Mouse (Mus musculus) layer of hippocampus, adult 9-11 months (tissue): ENCODE measurements around the gene Madd.
A peak's percentile ranks its signal among the peaks of the same experiment; 100 is the strongest.
"Not testable (repeated sequence)": the region's sequence is repeated elsewhere in the genome, so short reads cannot be mapped to it uniquely, and the experiment has no call there.

ENCODE experiments used
- DNase-seq: peaks from one replicate; pipeline ENCODE4 v3.0.0; 2022

The Madd gene

DNA sequence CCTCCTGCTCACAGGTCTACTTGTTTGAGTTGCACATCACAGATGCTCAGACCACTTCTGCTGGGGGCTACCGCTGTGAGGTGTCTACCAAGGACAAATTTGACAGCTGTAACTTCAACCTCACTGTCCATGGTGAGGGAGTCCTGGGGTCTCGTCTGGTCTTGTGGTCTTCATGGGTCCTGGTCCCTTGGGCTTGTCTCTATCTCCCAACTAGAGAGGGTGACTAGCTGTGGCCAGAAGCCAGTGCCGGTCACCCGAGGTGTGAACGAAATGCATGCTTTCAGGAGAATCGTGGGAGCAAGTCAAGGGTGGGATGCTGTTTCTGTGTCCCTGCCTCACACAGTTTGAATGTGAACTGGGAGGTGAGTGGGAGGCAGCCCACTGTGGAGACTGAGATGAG, 62.6 kb downstream of the Madd start:
- no peak for DNase-seq

DNA sequence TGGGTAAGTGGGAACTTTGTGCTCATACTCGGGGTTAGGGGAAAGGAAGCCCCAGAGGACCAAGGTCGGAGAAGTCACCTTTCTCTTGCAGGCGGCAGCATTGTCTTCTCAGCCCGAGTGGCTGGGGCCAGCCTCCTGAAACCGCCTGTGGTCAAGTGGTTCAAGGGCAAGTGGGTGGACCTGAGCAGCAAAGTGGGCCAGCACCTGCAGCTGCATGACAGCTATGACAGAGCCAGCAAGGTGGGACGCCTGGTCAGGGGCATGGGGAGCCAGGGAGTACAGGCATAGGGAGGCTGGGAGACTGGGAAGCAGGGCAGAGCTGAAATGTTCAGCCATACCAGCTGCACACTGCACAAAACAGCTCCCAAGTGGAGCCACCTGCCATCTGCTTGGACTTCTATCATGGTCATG, 63.4 kb downstream of the Madd start:
- no peak for DNase-seq

DNA sequence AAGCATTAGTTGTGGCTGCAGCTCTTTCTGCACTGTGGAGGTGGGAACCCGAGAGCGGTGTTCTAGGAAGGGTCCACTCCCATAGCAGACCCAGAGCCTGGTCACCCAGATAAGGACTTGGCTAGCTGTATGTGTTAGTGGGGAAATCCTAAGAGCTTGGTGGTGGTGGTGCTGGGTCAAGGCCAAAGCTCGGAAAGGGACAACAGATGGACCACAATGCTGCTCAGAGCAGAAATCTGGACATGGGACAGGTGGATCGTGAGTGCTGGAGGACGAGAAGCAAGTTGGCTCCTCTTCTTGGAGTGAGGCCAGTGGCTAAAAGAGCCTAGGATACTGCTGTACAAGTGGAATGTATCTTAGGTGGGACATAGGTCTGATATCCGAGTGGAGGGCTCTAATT, 64.1 kb downstream of the Madd start:
- DNase-seq: no peak

DNA sequence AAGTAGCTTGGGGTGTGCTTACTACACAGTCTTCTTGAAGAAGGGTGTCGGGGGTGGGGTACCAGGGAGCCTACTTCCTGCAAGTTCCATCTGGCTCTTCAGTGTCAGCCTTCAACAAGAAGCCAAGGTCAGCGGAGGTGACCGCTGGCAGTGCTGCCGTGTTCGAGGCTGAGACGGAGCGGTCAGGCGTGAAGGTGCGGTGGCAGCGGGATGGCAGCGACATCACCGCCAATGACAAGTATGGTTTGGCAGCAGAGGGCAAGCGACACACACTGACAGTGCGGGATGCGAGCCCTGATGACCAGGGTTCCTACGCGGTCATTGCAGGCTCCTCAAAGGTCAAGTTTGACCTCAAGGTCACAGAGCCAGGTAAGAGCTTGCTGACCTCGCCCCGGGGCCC, 64.6 kb downstream of the Madd start:
- no peak for DNase-seq

DNA sequence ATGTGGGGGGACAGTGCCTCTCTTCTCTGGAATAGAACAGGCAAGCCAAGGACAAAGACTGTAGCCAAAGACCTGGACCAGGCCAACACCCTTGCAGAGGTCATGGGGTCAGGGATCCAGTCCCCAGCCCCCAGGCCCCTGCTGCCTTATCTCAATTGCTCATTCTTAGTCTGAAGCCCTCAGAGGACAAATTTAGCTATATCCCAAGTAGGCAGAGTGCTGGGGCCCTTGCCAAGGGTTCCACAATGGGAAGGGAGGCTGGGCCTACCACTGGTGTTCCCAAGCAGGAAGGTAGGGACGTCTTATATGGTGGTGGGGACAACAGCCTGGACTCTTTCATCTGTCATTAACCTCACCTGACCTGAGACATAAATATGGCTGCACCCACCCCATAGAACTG, 65.0 kb downstream of the Madd start:
- no peak for DNase-seq

DNA sequence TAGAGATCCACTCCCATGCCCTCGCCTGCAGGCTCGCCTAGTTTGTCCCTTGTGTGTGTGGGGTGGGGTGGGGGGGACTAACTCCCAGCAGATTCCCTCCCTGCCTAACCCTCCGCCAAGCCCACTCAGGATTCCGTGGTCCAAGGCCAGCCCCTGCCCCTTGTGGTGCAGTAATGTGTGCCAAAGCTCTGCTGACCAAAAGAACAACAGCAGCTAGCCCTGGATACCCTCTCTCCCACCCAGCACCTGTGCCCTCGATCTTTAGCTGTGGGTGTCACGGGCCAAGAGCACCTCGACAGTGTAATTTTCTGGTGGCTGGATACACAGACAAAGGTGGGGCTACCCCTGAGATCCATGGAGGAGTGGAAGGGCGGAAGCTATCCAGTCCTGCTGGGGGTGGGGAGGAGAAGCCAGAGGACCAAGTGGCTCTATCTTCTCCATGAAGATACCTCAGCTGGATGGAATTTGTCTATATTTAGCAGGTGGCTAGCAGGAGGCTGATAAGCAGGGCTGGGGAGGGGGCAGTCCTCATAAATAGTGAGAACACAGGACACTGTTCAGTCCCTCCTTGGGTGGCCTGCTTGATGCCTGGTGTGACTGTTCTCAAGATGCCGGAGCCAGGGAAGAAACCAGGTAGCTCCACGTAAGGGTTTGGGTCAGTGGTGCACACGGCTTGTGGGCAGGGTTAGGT, 65.9 kb downstream of the Madd start, which contains the start of gene Mybpc3:
Gene Mybpc3, plus strand, starts transcription at position 560 of the 691 bp plus-strand sequence.
- no peak for DNase-seq

DNA sequence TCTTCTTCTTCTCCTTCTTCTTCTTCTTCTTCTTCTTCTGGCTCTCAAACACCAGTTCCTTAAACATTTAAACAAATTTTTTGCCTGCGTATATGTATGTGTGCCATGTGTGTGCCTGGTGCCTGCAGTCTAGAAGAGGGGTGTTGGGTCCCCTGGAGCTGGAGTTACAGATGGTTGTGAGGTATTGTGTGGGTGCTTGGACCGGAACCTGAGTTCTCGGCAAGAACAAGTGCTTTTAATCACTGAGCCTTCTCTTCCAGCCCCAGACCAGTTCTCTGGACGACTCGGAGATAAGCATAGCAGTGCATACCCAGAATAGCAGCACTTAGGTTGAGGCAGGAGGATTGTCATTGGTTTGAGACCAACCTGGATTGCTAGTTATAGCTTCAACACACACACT, 66.8 kb downstream of the Madd start:
- DNase-seq: no peak

DNA sequence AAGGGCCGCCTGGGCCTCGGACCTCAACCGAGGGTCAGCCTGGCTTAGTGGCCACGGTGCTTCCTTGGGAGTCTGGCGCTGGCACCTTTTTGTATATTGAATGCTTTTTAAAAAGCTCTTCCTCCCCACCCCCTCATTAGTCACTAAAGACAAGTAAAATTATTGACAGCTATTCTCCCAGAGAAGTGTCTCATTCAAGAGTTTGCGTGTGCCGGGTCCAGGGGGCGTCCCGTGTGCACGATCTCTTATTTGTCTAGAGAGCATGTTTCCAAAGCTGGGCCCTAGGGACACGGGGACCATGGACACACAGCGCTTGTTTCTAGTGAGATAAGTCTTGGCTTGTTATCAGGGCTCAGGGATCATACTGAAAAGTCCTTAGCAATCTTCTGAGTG, 68.1 kb downstream of the Madd start:
- DNase-seq: no peak

DNA sequence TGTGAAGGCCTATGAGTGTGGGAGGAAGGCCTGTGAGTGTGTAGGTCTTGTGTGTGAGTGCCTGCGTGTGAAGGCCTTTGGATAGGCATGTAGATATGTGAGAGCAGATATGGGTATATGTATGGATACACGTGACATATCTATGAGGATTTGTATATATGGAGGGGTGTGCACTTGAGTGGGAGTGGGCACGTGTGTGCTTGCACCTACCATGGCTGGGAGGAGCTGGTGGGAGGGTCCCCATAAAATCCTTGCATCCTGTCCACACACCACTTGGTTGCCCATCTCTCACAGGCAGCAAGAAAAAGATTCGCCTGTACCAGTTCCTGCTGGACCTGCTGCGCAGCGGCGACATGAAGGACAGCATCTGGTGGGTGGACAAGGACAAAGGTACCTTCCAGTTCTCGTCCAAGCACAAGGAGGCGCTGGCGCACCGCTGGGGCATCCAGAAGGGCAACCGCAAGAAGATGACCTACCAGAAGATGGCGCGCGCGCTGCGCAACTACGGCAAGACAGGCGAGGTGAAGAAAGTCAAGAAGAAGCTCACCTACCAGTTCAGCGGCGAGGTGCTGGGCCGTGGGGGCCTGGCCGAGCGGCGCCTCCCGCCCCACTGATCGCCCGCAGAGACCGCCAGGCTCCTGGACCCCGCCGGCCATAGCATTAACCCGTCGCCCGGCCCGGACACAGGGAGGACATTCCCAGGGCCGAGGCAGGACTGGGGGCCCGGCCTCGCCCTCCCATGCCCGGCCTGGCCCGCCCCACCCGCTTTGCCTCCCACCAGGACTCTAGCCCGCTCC, 68.7 kb downstream of the Madd start:
- peak; percentile 88 for DNase-seq

DNA sequence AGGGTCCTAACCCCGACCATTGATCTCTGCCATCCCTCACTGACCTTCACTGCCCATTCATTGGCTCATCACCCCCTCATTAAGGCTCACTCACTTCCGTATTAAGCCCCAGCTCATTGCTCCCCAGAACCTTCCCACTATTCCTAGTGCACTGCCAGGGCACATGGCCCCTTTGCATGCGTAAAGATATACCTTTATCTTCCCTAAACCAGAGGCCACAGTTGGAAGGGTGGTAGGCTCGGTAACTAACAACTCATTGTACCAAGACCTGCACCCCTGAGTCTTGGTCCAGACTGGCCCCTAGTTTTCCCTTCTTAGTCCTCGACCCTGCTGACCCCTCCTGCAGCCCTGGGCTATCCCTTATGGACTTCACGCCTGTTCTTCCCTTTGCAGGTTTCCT, 69.8 kb downstream of the Madd start:
- no peak for DNase-seq

DNA sequence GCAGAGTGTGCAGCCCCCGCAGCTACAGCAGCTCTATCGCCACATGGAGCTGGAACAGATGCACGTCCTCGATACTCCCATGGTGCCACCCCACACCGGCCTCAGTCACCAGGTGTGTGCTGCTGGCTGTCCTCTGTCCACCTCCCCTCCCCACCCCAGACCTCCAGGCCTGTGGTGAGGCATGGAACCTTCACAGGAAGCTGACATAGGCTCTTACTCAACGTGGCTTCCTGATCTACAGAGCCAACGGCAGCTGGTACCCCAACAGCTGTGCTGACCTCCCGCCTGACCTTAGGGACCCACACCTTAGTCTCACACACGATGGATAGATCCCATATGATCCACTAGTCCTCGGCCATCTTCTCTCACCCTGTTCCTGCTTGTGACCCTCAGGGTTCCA, 70.3 kb downstream of the Madd start:
- DNase-seq: no peak

DNA sequence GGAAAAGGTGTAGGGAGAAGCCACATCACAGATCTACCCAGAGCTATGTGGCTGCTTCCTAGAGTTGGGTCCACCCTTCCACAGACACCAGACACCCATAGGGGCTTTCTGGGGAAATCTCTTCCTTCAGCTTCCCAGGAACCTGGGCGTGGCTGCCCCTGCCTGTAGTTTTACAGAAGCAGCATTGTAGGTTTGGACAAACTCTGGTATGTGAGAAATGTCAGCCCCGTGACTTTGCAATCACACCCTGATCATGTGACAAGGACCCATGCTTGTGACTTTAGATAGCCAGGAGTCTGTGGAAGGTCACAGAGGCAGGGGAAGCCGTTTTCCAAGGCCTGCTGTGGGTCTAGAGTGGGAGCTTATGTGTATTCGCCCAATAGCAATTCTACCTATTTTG, 71.1 kb downstream of the Madd start:
- no peak for DNase-seq

DNA sequence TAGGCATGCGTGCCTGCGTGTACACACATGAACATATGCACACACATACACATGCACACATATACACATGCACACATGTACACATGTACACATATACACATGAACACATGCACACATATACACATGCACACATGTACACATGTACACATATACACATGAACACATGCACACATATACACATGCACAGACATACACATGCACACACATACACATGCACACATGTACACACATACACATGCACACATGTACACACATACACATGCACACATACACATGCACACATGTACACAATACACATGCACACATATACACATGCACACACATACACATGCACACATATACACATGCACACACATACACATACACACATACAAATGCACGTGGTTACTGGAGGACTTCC, 71.8 kb downstream of the Madd start:
- not testable (repeated sequence) for DNase-seq

DNA sequence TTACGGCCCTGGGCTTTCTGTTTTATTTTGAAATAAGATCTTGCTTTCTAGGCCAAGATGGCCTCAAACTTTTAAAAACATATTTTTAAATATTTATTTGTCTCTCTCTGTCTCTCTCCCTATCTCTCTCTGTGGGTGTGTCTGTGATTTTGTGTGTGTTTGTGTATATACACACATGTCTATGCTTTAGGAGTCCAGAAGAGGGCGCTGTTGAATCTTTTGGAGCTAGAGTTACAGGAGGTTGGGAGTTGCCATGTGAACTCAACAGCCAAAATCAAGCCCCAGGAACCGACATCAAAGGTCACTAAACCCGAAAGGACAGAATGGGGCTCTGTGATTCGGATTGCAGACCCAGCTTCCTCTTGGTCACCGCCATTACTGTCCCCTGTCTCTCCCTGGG, 73.2 kb downstream of the Madd start:
- no peak for DNase-seq

DNA sequence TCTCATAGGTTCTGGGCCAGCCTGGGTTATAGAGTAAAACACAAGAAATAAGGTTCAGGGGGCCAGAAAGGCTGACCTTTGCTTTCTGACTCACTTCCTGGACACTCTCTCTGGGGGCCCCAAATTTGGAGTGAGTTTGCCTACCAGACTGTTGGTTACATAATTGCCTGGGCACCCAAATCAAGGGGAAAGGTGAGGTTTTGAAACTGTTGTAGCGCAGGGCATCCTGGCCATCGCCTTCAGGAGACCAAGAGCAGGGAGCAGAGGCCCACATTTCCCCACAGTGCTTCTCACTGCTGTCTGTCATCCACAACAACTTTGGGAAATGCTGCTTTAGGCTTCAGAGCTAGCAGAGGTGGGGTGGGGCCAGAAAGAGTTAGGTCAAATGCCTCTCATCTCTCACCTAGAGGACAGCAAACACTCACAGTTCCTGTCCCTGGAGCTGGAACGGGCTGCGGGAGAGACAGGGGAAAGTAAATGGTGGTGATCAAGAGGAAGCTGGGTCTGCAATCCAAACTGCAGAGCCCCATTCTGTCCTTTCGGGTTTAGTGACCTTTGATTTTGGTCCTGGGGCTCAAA, 73.7 kb downstream of the Madd start:
- DNase-seq: no peak

DNA sequence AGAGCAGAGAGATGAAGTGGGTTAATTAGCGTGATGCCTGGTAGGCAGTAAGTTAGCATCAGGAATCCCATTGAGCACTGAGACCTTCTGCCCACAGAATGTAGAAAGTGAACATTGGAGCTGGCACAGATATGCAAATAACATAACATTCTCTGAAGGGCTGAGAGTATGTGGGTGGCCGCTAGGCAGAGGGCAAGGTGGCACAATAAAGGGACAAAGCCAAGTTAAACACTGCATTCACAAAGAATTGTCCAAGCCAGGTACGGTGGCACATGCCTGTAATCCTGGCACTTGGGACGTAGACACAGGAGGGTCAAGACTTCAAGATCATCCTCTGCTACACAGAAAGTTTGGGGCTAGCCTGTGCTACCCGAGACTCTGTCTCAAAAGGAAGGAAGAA, 74.4 kb downstream of the Madd start:
- DNase-seq: no peak

DNA sequence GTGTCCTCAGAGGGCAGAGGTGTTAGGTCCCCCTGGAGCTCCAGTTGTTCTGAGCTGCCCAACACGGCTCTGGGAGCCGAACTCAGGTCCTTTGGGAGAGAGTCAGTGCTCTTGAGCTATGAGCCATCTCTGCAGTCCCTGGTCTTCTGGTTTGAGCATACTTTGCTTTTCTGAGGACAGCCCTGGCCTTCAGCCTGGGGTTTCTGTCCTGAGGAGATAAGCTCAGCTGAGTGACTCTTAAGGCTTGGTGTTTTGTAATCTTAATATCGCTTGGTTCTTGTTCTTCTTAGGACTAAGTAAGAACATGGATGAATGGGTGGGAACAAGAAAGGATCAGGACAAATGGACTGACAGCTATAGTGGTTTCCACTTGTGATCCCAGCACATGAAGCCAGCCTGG, 75.5 kb downstream of the Madd start:
- no peak for DNase-seq

DNA sequence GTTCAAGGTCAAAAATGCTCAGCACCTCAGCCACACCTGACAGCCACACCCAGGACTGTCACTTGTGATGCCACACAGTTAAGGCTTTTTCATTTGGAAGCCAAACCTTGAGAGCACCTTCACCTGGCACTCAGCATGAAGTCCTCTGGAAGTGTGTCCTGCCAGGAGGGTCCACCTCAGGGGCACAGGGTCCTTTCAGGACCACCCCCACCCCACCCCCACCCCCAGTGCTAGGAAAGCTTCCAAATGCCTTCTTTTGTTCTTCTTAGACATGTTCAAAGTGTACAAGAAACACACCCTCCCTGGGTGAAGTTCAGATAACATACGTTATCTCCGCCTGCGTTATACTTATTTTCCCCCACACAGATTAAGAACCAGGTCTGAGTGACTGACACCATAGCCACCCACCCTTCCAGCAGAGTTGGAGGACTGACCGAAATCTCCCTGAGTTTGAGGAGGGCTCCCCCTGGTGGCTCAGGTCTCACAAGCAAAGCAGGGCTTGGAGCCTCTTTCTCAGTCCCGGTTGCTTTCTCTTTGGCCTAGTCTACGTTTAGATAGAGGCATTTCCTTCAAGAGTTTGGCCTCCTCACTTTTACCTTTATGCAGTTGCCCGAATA, 82.4 kb downstream of the Madd start:
- DNase-seq: peak; percentile 85

DNA sequence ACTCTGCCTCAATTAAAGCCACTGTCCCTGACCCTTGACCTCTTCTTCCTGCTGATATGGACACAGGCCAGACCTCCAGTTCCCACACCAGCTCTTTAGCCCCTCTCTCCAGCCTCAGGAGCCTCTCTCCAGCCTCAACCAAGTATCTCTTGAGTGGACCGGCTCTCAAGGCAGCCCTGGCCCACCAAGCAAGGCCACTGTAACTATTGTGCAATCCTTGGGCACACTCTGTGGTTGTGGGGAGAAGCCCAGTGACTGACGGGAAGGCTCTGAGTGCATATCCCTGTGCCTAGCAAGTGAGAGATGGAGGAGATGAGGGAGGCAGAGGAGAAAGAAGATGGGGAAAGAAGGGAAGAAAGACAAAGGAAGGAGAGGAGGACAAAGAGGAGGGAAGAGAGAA, 85.5 kb downstream of the Madd start:
- no peak for DNase-seq

DNA sequence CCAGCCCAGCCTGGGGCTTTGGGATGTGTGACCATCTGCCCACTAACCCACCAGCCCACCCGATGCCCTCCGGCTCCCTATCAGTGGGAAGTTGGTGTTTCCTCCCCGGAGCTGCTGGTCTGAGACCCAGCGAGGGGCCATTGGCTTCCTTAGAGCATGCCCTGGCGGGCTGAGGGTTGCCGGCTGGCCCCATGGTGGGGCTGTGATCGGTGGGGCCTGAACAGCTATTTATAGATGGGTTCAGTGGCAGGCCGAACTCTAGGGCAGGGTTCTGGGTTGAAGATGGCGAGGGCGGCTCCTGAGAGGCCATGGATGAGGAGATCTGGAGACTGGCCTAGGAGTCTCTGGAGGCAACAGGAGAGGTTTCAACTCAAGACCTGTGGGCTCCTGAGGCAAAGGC, 86.6 kb downstream of the Madd start:
- no peak for DNase-seq

DNA sequence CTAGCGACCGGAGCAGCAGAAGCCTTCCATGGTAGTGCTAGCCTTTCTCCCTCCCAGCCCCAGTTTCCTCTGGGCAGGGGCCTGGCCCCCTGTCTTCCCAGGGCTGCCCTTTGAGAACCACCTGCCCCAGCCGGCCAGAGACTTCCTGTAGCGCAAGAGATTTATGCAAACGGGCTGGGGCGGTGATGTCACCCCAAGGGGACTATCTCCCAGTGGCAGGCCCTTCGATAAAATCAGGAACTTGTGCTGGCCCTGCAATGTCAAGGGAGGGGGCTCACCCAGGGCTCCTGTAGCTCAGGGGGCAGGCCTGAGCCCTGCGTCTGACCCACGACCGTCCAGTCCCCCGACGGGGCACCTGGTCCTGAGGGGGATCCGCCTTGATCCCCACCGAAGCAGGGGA, 87.1 kb downstream of the Madd start:
- peak; percentile 82 for DNase-seq

DNA sequence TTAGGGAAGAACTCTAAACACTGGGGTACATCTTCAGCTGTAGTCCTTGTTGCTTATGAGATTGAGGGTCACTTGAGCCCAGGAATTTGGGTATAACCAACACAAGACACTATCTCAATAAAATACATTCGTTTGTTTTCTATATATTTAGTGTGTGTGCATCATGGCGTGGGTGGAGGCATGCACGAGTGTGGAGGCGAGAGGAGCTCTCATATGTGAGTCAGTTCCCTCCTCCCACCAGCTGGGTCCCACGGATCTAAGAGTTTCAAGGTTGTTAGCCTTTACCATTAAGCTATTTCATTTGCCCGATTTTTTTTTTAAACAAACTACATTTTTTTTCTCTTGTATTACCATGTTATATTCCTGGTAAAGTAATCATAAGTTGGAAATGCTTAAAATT, 92.8 kb downstream of the Madd start:
- no peak for DNase-seq

DNA sequence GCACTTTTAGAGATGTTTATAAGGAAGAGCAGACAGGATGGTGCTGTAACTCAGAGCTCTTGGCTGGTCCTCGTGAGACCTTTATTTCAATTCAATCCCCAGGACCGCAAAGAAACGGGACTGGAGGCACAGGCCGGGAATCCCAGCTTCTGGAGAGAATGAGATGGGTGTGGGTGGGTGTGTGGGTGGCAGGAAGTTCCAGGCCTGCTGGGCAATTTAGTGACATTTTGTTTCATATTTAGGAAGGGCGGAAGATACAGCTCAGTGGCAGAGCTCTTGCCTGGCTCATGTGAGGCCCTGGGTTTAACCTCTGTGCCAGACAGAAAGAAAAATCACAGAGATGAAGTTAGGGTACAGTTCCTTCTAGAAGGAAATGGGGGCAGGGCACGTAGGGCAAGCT, 93.4 kb downstream of the Madd start:
- DNase-seq: no peak

DNA sequence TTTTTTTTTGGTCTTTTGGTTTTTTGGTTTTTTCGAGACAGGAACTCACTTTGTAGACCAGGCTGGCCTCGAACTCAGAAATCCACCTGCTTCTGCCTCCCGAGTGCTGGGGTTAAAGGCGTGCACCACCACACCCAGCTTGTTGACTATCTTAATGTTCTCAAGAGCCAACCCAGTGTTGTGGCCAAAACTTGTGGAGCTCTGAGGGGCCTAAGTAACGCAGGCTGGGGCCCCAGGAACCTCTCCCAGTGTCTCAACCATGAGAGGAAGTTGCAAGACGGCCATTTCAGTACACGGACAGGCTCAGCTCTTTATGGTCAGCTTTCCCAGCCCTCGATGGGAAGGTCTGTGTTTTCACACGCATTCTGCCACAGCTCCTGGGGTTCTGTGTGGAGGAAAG, 94.7 kb downstream of the Madd start:
- DNase-seq: no peak
